Mouse (Mus musculus): ENCODE data around the gene Plekhf1. TPM values are rescaled to one million over a fixed set of nuclear protein-coding genes. Genes with fewer than 3 reads are reported as not detected.
A peak's percentile ranks its signal among the peaks of the same experiment; 100 is the strongest.

Gene Plekhf1
- total RNA-seq, 2 experiments from 2014 or later, result 2.1 to 2.6 TPM

GRCm38 (mm10) chr7:38190056-38190835, 37.6 kb downstream of the Plekhf1 start:
- peak; percentile 66 for TF ChIP-seq CTCF (conservative IDR thresholded peaks at IDR 0.05)
- DNase-seq (ENCODE audit: low spot score in 2 of 2), result no peak
- Histone ChIP-seq H3K27ac (no peak overlapping the region), H3K4me3 (no peak overlapping the region)

- Histone ChIP-seq H3K4me3 (no peak overlapping the region), H3K27ac (0 out of 2 replicates have a peak overlapping the region, but pooled peaks have one; percentile 21)
- DNase-seq (ENCODE audit: low spot score in 2 of 2), result no peak
- no peak for TF ChIP-seq CTCF (conservative IDR thresholded peaks at IDR 0.05)
Observed at GRCm38 (mm10) chr7:38189136-38189982, 38.5 kb downstream of the Plekhf1 start.

- no peak for TF ChIP-seq CTCF (conservative IDR thresholded peaks at IDR 0.05)
- 0 out of 2 replicates have a peak overlapping the region, but pooled peaks have one; percentile 21 for H3K27ac ChIP-seq
- no peak for DNase-seq (ENCODE audit: low spot score in 2 of 2)
- no peak overlapping the region for H3K4me3 ChIP-seq
Observed at GRCm38 (mm10) chr7:38188281-38189075, 39.3 kb downstream of the Plekhf1 start.

- Histone ChIP-seq H3K4me3 (no peak overlapping the region), H3K27ac (no peak overlapping the region)
- no peak for TF ChIP-seq CTCF (conservative IDR thresholded peaks at IDR 0.05)
- no peak for DNase-seq (ENCODE audit: low spot score in 2 of 2)
Observed at GRCm38 (mm10) chr7:38187796-38188195, 40.0 kb downstream of the Plekhf1 start.

- Histone ChIP-seq H3K4me3 (no peak overlapping the region), H3K27ac (no peak overlapping the region)
- TF ChIP-seq CTCF (conservative IDR thresholded peaks at IDR 0.05), result no peak
- no peak for DNase-seq (ENCODE audit: low spot score in 2 of 2)
Observed at GRCm38 (mm10) chr7:38186861-38187260, 41.0 kb downstream of the Plekhf1 start.

GRCm38 (mm10) chr7:38184786-38185185, 43.0 kb downstream of the Plekhf1 start:
- peak overlapping the region; percentile 77; the same call in 1 of the 2 replicates for H3K4me3 ChIP-seq

GRCm38 (mm10) chr7:38184418-38184745, 43.4 kb downstream of the Plekhf1 start:
- H3K27ac ChIP-seq, result peak overlapping the region; percentile 98
- no peak for TF ChIP-seq CTCF (conservative IDR thresholded peaks at IDR 0.05)

More at GRCm38 (mm10) chr7:38184786-38185185, 43.0 kb downstream of the Plekhf1 start:
- no peak overlapping the region for H3K27ac ChIP-seq
- TF ChIP-seq CTCF (conservative IDR thresholded peaks at IDR 0.05), result no peak
- no peak for DNase-seq (ENCODE audit: low spot score in 2 of 2)

GRCm38 (mm10) chr7:38183709-38184417, 44.0 kb downstream of the Plekhf1 start:
- peak; percentile 83 to 85 for DNase-seq (ENCODE audit: low spot score in 2 of 2)
- Histone ChIP-seq H3K27ac (peak overlapping the region; percentile 98), H3K4me3 (peak overlapping the region; percentile 77)
- 0 out of 2 replicates have a peak, but pooled peaks have one; percentile 13 for TF ChIP-seq CTCF (conservative IDR thresholded peaks at IDR 0.05)

More at GRCm38 (mm10) chr7:38184418-38184745, 43.4 kb downstream of the Plekhf1 start:
- H3K4me3 ChIP-seq, result peak overlapping the region; percentile 77
- DNase-seq (ENCODE audit: low spot score in 2 of 2), result no peak

GRCm38 (mm10) chr7:38182962-38183687, 44.7 kb downstream of the Plekhf1 start, which contains the start of gene 1600014C10Rik:
Gene 1600014C10Rik (plus strand): TSS chr7:38183217.
- no peak for TF ChIP-seq CTCF (conservative IDR thresholded peaks at IDR 0.05)
- DNase-seq (ENCODE audit: low spot score in 2 of 2), result peak in 1 of 2 experiments; percentile 17
- peak within 1 kb of the TSS; percentile 98 for H3K27ac ChIP-seq
- H3K4me3 ChIP-seq, result peak within 1 kb of the TSS; percentile 77

- peak; percentile 96 for TF ChIP-seq CTCF (conservative IDR thresholded peaks at IDR 0.05)
- DNase-seq (ENCODE audit: low spot score in 2 of 2), result peak; percentile 73 to 89
- Histone ChIP-seq H3K4me3 (peak overlapping the region; percentile 77), H3K27ac (peak overlapping the region; percentile 98)
Observed at GRCm38 (mm10) chr7:38182596-38182961, 45.2 kb downstream of the Plekhf1 start.

GRCm38 (mm10) chr7:38181366-38181765, 46.5 kb downstream of the Plekhf1 start:
- DNase-seq (ENCODE audit: low spot score in 2 of 2), result no peak
- no peak overlapping the region for H3K27ac ChIP-seq
- H3K4me3 ChIP-seq, result no peak overlapping the region
- no peak for TF ChIP-seq CTCF (conservative IDR thresholded peaks at IDR 0.05)

Measured in layer of hippocampus, adult 2 months (tissue).